Mouse (Mus musculus) kidney, postnatal 14 days (tissue): Measurements from ENCODE around the gene Olfr574.

Experiments
- DNase-seq: peaks from one replicate; pipeline ENCODE4 v3.0.0; 2022; ENCODE audit warnings: mixed read lengths

Gene Olfr574

GRCm38 (mm10) chr7:102948167-102948566 is at the start of gene Olfr574:
Gene Olfr574, plus strand, starts transcription at chr7:102948467.
- no peak for DNase-seq

GRCm38 (mm10) chr7:102915261-102915660 is 33.0 kb upstream of the Olfr574 start:
- DNase-seq: no peak

GRCm38 (mm10) chr7:102916405-102916804 is 31.9 kb upstream of the Olfr574 start:
- DNase-seq: no peak

- no peak for DNase-seq
These were observed 31.0 kb upstream of the Olfr574 start, which contains the start of gene Olfr571 for GRCm38 (mm10) chr7:102917032-102917875. Gene Olfr571, minus strand, starts transcription at chr7:102917536.

- DNase-seq: peak; percentile 19
These were observed 28.6 kb upstream of the Olfr574 start for GRCm38 (mm10) chr7:102919632-102920031.

GRCm38 (mm10) chr7:102924109-102924508 is 24.2 kb upstream of the Olfr574 start, which contains the start of gene Olfr572:
Gene Olfr572, plus strand, starts transcription at chr7:102924409.
- DNase-seq: no peak

- DNase-seq: no peak
These were observed 21.2 kb upstream of the Olfr574 start for GRCm38 (mm10) chr7:102927105-102927504.

- no peak for DNase-seq
These were observed 5.8 kb upstream of the Olfr574 start, which contains the start of gene Olfr573-ps1 for GRCm38 (mm10) chr7:102942475-102942874. Gene Olfr573-ps1, minus strand, starts transcription at chr7:102942575.

GRCm38 (mm10) chr7:102943417-102943816 is 4.8 kb upstream of the Olfr574 start:
- no peak for DNase-seq

- no peak for DNase-seq
These were observed 2.5 kb downstream of the Olfr574 start for GRCm38 (mm10) chr7:102950732-102951131.

GRCm38 (mm10) chr7:102958137-102958536 is 9.9 kb downstream of the Olfr574 start:
- no peak for DNase-seq

GRCm38 (mm10) chr7:102958593-102958992 is 10.3 kb downstream of the Olfr574 start, which contains the start of gene Olfr575:
Gene Olfr575, minus strand, starts transcription at chr7:102958775.
- DNase-seq: no peak

GRCm38 (mm10) chr7:102962360-102962759 is 14.1 kb downstream of the Olfr574 start, which contains the start of gene Olfr576:
Gene Olfr576, plus strand, starts transcription at chr7:102962660.
- DNase-seq: no peak

GRCm38 (mm10) chr7:102974399-102974798 is 26.1 kb downstream of the Olfr574 start:
- DNase-seq: no peak

- DNase-seq: no peak
These were observed 27.6 kb downstream of the Olfr574 start, which contains the start of gene Olfr577 for GRCm38 (mm10) chr7:102975843-102976242. Gene Olfr577, minus strand, starts transcription at chr7:102975943.

GRCm38 (mm10) chr7:102989224-102989623 is 41.0 kb downstream of the Olfr574 start, which contains the start of gene Olfr578:
Gene Olfr578, minus strand, starts transcription at chr7:102989324.
- no peak for DNase-seq
